Mouse (Mus musculus) liver, postnatal 0 days (tissue): ENCODE results near the gene Zcchc17.

ENCODE experiments used
- CTCF ChIP-seq: sonication (generic); IDR thresholded peaks from 2 replicates; pipeline ENCODE4 v1.5.1; 2016; ENCODE audit warnings: antibody characterized with exemption, low read depth
- EP300 ChIP-seq: IDR thresholded peaks from 2 replicates; pipeline ENCODE4 v1.6.1; 2016; ENCODE audit warnings: antibody characterized with exemption, low read depth, mild to moderate bottlenecking

DNA sequence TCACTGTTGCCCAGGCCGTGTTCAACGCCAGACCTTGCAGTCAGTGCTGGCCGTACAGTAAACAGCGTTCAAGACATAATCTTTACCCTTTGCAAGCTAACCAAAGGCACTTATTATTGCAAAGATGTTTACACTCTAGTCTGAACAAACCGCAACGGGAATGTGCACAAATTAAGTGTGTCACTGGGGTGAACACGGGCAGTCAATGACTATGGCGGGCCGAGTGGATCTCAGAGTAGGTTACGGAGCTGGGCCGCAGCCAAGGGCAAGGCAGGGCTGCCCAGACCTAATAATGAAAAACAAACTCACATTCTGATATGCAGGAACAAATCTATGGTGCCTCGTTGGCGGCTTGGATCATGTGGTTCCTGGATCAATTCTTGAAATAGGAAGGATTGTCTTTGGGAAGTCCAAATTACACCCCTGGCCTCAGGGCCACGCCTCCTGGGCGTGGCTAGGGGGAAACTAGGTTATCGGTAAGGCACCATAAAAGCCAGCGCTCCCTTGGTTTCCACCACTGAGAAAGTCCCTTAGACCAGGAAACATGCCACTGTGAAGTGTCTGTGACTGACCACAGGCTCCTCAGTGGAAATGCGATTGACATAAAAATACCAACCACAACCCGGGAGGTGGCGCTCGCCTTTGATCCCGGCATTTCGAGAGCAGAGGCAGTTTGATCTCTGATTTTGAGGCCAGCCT lies 64.5 kb downstream of the Zcchc17 start:
- TF ChIP-seq CTCF, result peak; percentile 53
- TF ChIP-seq EP300, result peak; percentile 50; the same call in 1 of the 2 replicates
